Mouse (Mus musculus) urinary bladder, postnatal 0 days (tissue): ENCODE results near the gene Pfn2. TPM values are rescaled to one million over a fixed set of nuclear protein-coding genes. Genes with fewer than 3 reads are reported as not detected.

Experiments used
- polyA plus RNA-seq: library from polyadenylated mRNA; unstranded; fragments of >200 nt; fragmentation: Nextera tagmentation; extraction: Ambion mirVana; gene quantifications from 2 replicates; pipeline ENCODE4 v1.2.1, GENCODE M21; 2015

Gene Pfn2
- 60.0 and 68.3 TPM in 2 replicates for polyA plus RNA-seq

DNA sequence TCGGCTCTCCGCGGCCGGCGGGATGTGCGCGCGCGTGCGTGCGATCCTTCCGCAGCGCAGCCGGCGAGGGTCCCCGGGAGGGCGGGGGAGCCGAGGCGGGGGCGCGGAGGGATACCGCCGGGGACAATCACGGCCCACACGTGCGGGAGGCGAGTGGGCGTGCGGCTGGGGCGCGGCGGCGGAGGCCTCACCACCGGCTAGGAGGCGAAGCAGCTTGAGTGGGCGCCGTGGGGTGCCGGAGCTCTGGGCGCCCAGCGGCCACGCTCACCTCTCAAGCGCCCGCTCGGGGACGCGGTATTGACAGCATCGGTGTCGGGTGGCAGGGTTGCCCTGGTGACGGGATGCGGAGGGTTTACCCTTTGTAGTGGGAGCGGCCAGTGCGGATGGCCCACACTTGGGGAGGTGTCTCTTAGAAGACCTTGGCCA lies at the start of gene Pfn2:
Pfn2 (minus strand) TSS at position 320 of the 426 bp plus-strand sequence.

Other genes starting within 250 kb of the Pfn2 start
- gene Commd2, start 196.4 kb downstream of the Pfn2 start, polyA plus RNA-seq: 67.9 and 80.8 TPM in 2 replicates
- gene Ankub1, start 155.3 kb downstream of the Pfn2 start, polyA plus RNA-seq: not detected in 2 replicates
- gene Rnf13, start 112.0 kb downstream of the Pfn2 start, polyA plus RNA-seq: 112 and 132 TPM in 2 replicates